Mouse (Mus musculus) lung, postnatal 36 days (tissue): ENCODE measurements around the gene Cldn34a.
"Not testable (repeated sequence)": the region's sequence is repeated elsewhere in the genome, so short reads cannot be mapped to it uniquely, and the experiment has no call there.

Source experiments
- DNase-seq: peaks from one replicate; pipeline ENCODE4 v3.0.0; 2022; ENCODE audit warnings: mixed read lengths

Gene Cldn34a

GRCm38 (mm10) chrX:152563034-152563433, at the start of gene Cldn34a:
TSS of gene Cldn34a (plus strand) at chrX:152563334.
- no peak for DNase-seq

GRCm38 (mm10) chrX:152518611-152519010, 44.5 kb upstream of the Cldn34a start:
- not testable (repeated sequence) for DNase-seq

DNA sequence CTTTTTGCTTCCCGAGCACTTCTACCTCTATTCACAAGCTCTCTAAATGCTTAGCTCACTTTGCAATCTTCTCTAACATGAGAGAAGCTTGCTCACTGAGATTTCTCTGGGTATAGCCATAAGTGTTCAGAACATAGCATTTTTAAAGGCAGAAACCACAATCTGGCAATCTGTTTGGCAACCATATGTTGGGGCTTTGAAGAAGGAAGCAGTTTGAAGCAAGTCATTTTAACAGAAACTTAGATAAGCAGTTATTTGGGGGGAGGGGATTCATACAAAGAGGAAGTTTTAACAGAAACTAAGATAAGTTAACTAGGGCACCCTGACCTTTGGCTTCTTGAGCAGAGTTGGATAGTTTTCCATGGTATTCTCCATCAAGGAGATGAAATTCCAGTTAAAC, 17.4 kb upstream of the Cldn34a start:
- no peak for DNase-seq

DNA sequence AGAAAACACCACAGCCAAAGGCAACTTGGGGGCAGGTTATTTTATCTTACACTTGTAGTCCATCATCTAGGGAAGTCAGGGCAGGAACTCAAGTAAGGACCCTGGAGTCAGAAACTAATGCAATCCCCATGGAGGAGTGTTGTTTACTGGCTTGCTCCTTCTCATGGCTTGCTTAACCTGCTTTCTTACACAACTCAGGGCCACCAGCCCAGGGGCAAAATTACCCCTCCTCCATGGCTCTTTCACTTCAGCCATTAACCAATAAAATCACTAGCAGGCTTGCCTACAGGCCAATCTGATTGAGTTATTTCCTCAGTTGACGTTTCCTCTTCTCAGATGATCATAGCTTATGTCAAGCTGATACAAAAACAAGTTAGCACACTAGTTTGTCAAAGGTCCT, 15.0 kb upstream of the Cldn34a start:
- DNase-seq: no peak

DNA sequence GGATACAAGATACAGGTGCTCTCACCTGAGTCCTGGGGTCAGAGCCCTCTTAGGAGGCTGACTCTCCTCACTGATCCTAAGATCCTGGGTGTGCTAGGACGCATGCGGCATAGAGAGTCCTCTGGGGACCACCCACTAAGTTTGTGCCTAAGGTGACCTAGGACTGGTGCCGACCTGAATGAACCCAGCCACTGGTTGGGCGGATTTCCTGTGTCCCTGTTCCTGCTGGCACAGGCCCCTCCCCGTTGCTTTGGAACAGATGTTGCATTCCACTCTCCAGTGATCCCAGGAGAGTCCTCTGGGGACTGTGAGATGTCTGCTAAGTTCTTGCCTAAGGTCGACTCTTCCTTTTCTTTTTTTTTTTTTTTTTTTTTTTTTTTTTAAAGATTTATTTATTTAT, 5.7 kb upstream of the Cldn34a start:
- DNase-seq: no peak
